Mouse (Mus musculus) gastrocnemius, adult 8-10 months (tissue): ENCODE results near the gene Gm9970. TPM values are rescaled to one million over a fixed set of nuclear protein-coding genes. Genes with fewer than 3 reads are reported as not detected.

Experiments
- DNase-seq, 2 experiments: peaks; one replicate each; pipeline ENCODE4 v3.0.0; 2022; ENCODE audit warnings: low spot score in 2 of 2
- total RNA-seq, 4 experiments: library from RNA; stranded (reverse); gene quantifications; 2 replicates each; pipeline ENCODE4 v1.2.4; 2022

Gene Gm9970
- total RNA-seq = not detected

- peak; percentile 93 to 95 for DNase-seq
Measured at GRCm38 (mm10) chr5:31240637-31241521, at the start of gene Gm9970, which contains the start of gene Nrbp1. Gene Gm9970, minus strand, starts transcription at chr5:31241232. Gene Nrbp1, plus strand, starts transcription at chr5:31240864.

DNA sequence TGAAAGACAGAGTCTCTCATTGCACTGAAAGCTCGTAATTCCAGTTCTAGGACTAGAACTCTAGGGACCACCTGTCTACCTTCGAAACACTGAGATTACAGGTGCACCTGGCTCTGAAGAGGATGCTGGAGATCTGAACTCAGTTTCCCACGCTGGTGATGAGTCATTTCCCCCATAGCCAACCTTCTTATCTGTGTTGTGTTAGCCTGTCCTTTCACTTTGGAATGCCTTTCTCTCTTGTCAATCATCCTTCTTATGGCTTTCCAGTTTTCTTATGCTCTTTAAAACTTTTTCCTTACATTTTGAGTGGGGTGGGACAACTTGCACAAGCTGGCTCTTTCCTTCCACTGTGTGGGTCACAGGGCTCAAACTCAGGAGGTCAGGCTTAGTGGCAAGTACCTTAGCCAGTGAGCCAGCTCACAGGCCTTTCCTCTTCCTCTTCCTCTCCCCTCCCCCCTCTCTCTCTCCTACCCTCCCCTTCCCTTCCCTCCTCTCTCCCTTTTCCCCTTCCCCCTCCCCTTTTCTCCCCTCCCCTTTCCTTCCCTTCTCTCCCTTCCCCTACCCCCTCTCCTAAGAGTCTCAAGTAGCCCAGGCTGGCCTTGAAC is 48.7 kb upstream of the Gm9970 start:
- DNase-seq = no peak

- no peak for DNase-seq
Measured at GRCm38 (mm10) chr5:31288655-31289054, 47.6 kb upstream of the Gm9970 start.

GRCm38 (mm10) chr5:31288225-31288624 is 47.2 kb upstream of the Gm9970 start:
- DNase-seq = no peak

- DNase-seq = no peak
Measured at GRCm38 (mm10) chr5:31279245-31279988, 38.4 kb upstream of the Gm9970 start.

GRCm38 (mm10) chr5:31273018-31273417 is 32.0 kb upstream of the Gm9970 start:
- no peak for DNase-seq

DNA sequence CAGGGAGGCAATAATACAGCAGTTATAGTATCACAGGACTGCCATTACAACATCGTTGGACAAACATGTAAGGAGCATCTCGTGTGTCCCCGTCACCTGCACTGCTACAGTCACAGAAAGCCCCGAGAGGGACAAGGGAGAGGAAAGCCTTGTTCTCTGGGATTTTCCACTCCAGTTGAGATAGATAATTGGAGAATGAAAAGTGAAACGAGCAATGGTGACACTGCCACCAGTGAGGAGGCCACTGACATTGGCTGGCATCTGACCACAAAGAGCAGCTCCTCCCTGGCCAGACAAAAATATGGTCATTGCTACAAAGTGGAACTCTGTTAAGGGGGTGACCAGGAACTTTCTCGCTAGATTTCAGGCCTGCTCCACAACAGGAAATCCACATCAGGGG is 26.7 kb upstream of the Gm9970 start:
- DNase-seq = no peak

- DNase-seq = peak in 1 of 2 experiments; percentile 28
Measured at GRCm38 (mm10) chr5:31266101-31266500, 25.1 kb upstream of the Gm9970 start.

GRCm38 (mm10) chr5:31257616-31258015 is 16.6 kb upstream of the Gm9970 start:
- DNase-seq = no peak

DNA sequence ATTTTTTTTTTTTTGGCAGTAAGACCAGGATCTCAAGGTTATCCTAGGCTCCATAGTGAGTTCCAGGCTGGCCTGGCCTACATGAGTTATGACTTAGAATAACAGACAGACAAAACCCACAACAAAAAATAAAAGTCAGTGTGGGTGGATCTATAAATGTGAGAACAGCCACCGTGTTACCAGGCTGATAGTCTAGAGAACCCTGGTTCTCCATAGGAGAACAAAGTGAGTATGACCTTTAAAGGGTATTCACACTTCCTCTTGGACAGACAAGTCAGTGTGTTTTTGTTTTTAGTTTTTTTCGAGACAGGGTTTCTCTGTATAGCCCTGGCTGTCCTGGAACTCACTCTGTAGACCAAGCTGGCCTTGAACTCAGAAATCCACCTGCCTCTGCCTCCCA is 14.9 kb upstream of the Gm9970 start:
- no peak for DNase-seq

GRCm38 (mm10) chr5:31255381-31255780 is 14.3 kb upstream of the Gm9970 start:
- DNase-seq = no peak

DNA sequence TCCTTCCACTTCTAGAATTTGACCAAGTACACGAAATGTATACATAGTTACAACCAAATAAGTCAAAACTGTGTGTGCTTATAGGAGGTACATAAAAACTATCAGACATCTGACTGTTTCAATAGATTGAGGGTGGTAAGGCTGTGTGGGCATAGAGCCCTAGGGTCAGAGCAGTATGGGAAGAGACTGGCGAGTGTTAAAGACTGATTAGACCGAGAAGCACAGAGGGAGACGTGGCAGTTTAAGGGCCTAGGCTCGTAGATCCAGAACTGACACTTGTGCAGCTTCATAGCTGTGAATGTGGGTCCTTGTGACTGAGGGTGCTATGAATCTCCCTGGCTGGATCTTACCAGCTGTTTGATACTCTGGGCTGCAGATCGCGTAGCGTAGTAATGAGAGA is 13.9 kb upstream of the Gm9970 start:
- no peak for DNase-seq

DNA sequence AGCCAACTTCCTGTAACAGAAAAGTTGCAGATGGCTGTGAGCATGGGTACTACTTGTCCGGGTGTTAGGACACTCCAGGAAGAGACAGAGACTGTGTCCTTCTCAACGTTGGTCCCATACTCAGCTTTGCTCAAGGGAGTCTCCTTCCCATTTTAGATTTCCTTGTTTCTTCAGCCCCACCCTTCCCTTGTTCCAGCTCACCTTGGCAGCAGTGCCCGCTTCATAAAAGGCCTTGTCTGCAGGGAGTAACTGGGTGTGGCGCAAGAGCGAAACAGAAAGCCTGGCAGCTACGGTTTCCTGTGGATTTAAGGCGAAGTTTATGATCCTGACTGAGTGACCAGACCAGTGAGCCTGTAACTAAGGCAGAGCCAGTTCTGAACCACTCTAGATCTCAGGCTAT is 13.4 kb upstream of the Gm9970 start:
- no peak for DNase-seq

- DNase-seq = no peak
Measured at GRCm38 (mm10) chr5:31253806-31254205, 12.8 kb upstream of the Gm9970 start.

GRCm38 (mm10) chr5:31252795-31253545 is 11.9 kb upstream of the Gm9970 start:
- no peak for DNase-seq

- DNase-seq = no peak
Measured at GRCm38 (mm10) chr5:31252151-31252550, 11.1 kb upstream of the Gm9970 start.

- DNase-seq = no peak
Measured at GRCm38 (mm10) chr5:31251541-31252101, 10.6 kb upstream of the Gm9970 start, which contains the start of gene Krtcap3. Gene Krtcap3, plus strand, starts transcription at chr5:31251691.

- no peak for DNase-seq
Measured at GRCm38 (mm10) chr5:31250716-31251115, 9.7 kb upstream of the Gm9970 start.

DNA sequence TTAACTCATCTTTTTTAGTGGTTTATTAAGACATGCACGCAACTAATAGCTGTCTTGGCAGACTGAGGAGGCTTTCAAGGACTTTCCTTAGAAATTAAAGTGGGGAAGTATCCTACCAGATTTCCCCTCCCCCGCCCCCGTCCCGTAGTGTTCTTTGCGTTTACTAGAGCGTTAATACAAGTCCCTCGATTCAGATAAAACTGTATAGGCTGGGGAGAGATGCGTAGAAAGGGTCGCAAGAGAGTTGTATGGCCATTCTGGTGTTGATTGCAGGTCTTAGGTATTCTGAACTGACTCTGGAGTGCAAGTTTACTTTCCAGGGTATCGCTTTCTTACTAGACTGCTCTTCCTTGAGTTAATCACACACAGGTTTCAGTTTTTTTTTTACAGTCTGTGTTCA is 1.2 kb upstream of the Gm9970 start:
- DNase-seq = no peak

DNA sequence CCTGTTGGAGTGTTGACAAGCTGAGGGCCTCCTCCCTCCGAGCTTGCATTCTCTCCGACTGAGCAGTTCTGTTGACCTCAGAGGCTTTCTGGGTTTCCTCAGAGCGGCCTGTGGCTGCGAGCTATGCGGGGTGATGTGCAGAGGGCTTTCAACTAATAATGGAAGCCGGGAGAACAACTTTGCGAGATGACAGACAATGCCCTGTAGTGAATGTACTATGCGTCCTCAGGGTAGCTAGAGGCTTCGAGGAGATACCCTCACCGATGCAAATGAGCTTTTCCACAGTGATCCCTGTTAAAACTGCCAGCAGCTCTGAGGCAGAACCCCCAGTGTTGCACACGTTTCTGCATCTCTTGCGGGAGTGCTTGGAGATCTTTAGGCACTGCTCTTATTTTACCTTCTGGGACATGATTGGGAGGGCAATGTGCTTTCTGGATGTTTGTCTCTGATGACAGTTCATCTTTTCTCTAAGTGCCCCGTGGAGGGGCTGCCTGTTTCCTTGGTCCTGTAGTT is 546 bp upstream of the Gm9970 start:
- DNase-seq = no peak

DNA sequence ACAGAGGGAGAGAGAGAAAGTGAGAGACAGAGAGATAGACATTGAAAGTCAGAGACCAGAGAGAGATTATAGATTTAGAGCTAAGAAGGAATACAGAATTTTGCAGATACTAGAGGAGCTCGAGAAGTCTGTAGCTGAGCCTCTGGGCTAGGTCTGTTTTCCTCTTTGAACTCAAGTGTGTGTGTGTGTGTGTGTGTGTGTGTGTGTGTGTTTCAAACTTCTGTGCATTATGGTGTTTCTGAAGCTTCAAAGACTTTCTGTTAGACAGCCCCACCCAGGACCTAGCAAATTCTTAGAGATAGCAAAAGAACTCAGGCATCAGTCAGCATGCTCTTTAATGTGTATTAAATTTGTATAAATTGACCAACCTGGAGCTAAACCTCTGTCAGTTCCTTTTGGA is 14.4 kb downstream of the Gm9970 start:
- DNase-seq = no peak
